Mouse (Mus musculus): ENCODE results near the gene Ccdc6.

DNA sequence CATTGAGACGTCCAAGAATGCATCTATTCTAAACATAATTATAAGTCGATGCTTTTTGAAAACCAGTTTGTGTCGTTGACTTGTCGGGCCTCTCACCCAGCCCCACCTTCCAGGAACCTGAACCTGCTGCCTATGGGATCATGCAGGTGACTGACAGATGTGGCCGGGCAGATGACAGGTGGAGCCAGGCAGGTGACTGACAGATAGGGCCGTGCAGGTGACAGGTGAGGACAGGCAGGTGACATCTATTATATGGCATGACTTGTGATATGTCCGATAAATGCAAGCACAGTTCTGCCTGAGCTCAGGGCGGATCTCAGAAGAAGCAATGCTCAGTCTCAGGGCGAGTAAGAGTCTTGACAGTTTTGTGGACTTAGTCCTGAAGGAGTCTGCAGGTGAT is 114.4 kb downstream of the Ccdc6 start:
- no peak for TF ChIP-seq CTCF (IDR thresholded peaks at IDR 0.05)
- TF ChIP-seq EP300 (IDR thresholded peaks at IDR 0.05): no peak

All from lung, postnatal 0 days (tissue).